Mouse (Mus musculus): Measurements from ENCODE around the gene Psmc3.
"Not testable (repeated sequence)": the region's sequence is repeated elsewhere in the genome, so short reads cannot be mapped to it uniquely, and the experiment has no call there.

Gene Psmc3

GRCm38 (mm10) chr2:91053934-91054382, at the start of gene Psmc3:
Psmc3 (plus strand) TSS chr2:91054009.
- DNase-seq (ENCODE audit: inconsistent ontology term): peak; percentile 95

- no peak for DNase-seq (ENCODE audit: inconsistent ontology term)
These were observed 45.3 kb upstream of the Psmc3 start for GRCm38 (mm10) chr2:91008536-91008935.

GRCm38 (mm10) chr2:91013881-91014280, 39.9 kb upstream of the Psmc3 start:
- DNase-seq (ENCODE audit: inconsistent ontology term): no peak

- no peak for DNase-seq (ENCODE audit: inconsistent ontology term)
These were observed 38.4 kb upstream of the Psmc3 start for GRCm38 (mm10) chr2:91015386-91015785.

- no peak for DNase-seq (ENCODE audit: inconsistent ontology term)
These were observed 35.6 kb upstream of the Psmc3 start for GRCm38 (mm10) chr2:91018061-91018788.

GRCm38 (mm10) chr2:91019911-91020310, 33.9 kb upstream of the Psmc3 start:
- DNase-seq (ENCODE audit: inconsistent ontology term): no peak

- DNase-seq (ENCODE audit: inconsistent ontology term): not testable (repeated sequence)
These were observed 31.5 kb upstream of the Psmc3 start for GRCm38 (mm10) chr2:91022266-91022665.

- DNase-seq (ENCODE audit: inconsistent ontology term): no peak
These were observed 30.7 kb upstream of the Psmc3 start for GRCm38 (mm10) chr2:91023131-91023530.

GRCm38 (mm10) chr2:91023956-91024355, 29.9 kb upstream of the Psmc3 start:
- no peak for DNase-seq (ENCODE audit: inconsistent ontology term)

GRCm38 (mm10) chr2:91025081-91025516, 28.7 kb upstream of the Psmc3 start:
- no peak for DNase-seq (ENCODE audit: inconsistent ontology term)

- no peak for DNase-seq (ENCODE audit: inconsistent ontology term)
These were observed 27.3 kb upstream of the Psmc3 start for GRCm38 (mm10) chr2:91026491-91026890.

GRCm38 (mm10) chr2:91027391-91028214, 26.2 kb upstream of the Psmc3 start:
- peak; percentile 14 for DNase-seq (ENCODE audit: inconsistent ontology term)

- DNase-seq (ENCODE audit: inconsistent ontology term): no peak
These were observed 22.6 kb upstream of the Psmc3 start for GRCm38 (mm10) chr2:91031216-91031615.

GRCm38 (mm10) chr2:91033000-91033399, 20.8 kb upstream of the Psmc3 start:
- no peak for DNase-seq (ENCODE audit: inconsistent ontology term)

GRCm38 (mm10) chr2:91035385-91035784, 18.4 kb upstream of the Psmc3 start, which contains the start of gene Rapsn:
Rapsn (plus strand) TSS chr2:91035620.
- DNase-seq (ENCODE audit: inconsistent ontology term): peak; percentile 31

GRCm38 (mm10) chr2:91041786-91042185, 12.0 kb upstream of the Psmc3 start:
- DNase-seq (ENCODE audit: inconsistent ontology term): no peak

- no peak for DNase-seq (ENCODE audit: inconsistent ontology term)
These were observed 11.0 kb upstream of the Psmc3 start for GRCm38 (mm10) chr2:91042651-91043398.

- no peak for DNase-seq (ENCODE audit: inconsistent ontology term)
These were observed 9.1 kb upstream of the Psmc3 start for GRCm38 (mm10) chr2:91044727-91045126.

- DNase-seq (ENCODE audit: inconsistent ontology term): not testable (repeated sequence)
These were observed 8.0 kb upstream of the Psmc3 start for GRCm38 (mm10) chr2:91045805-91046204.

GRCm38 (mm10) chr2:91047359-91047758, 6.5 kb upstream of the Psmc3 start:
- DNase-seq (ENCODE audit: inconsistent ontology term): no peak

GRCm38 (mm10) chr2:91051917-91052316, 1.9 kb upstream of the Psmc3 start:
- no peak for DNase-seq (ENCODE audit: inconsistent ontology term)

- no peak for DNase-seq (ENCODE audit: inconsistent ontology term)
These were observed 1.1 kb upstream of the Psmc3 start for GRCm38 (mm10) chr2:91052752-91053151.

Data from Muller cell, postnatal 12 days (primary cell).